Mouse (Mus musculus): ENCODE measurements at regions not wholly inside any gene's neighbourhood (a gene's known extent, or its start where the extent isn't known, plus 50 kb on each side); places are given as distances from the start of the nearest gene placed in this dataset.
"Not testable (repeated sequence)": the region's sequence is repeated elsewhere in the genome, so short reads cannot be mapped to it uniquely, and the experiment has no call there.

- TF ChIP-seq CTCF (IDR thresholded peaks at IDR 0.05; ENCODE audit: low read depth): peak; percentile 19; the same call in 1 of the 2 replicates
- Histone ChIP-seq H3K9ac (ENCODE audit: low read depth, low read length) (no peak overlapping the region), H3K9me3 (replicated peaks; ENCODE audit: low read length) (no peaks in the 10 kb centered on the region), H3K4me2 (ENCODE audit: low read length) (no peak overlapping the region), H3K27me3 (ENCODE audit: insufficient read depth, low read length) (no peaks in the 10 kb centered on the region), H3K27ac (no peak overlapping the region), H3K36me3 (ENCODE audit: insufficient read depth, low read length) (no peaks in the 10 kb centered on the region), H3K4me1 (replicated peaks; ENCODE audit: insufficient read depth, low read length) (no peaks in the 10 kb centered on the region), H3K4me3 (replicated peaks; ENCODE audit: low read depth, low read length) (no peak overlapping the region)
- WGBS: 74% methylated on average over 11 of the region's 11 CpGs
- ATAC-seq (replicated peaks; ENCODE audit: low FRiP score, low read depth) (no peak), DNase-seq (ENCODE audit: low spot score) (peak; percentile 38)
Observed at GRCm38 (mm10) chr14:86062885-86063619, 1078.0 kb downstream of the Diaph3 start.

GRCm38 (mm10) chr14:86056991-86057390 is 1084.0 kb downstream of the Diaph3 start:
- Histone ChIP-seq H3K27me3 (ENCODE audit: insufficient read depth, low read length) (no peaks in the 10 kb centered on the region), H3K4me1 (replicated peaks; ENCODE audit: insufficient read depth, low read length) (no peaks in the 10 kb centered on the region), H3K9ac (ENCODE audit: low read depth, low read length) (no peak overlapping the region), H3K36me3 (ENCODE audit: insufficient read depth, low read length) (no peaks in the 10 kb centered on the region), H3K4me3 (replicated peaks; ENCODE audit: low read depth, low read length) (no peak overlapping the region), H3K27ac (no peak overlapping the region), H3K4me2 (ENCODE audit: low read length) (no peak overlapping the region), H3K9me3 (replicated peaks; ENCODE audit: low read length) (no peaks in the 10 kb centered on the region)
- WGBS: 53% methylated on average over 4 of the region's 4 CpGs
- DNase-seq (ENCODE audit: low spot score): peak; percentile 6
- no peak for ATAC-seq (replicated peaks; ENCODE audit: low FRiP score, low read depth)
- no peak for TF ChIP-seq CTCF (IDR thresholded peaks at IDR 0.05; ENCODE audit: low read depth)

GRCm38 (mm10) chr14:86054668-86055067 is 1086.4 kb downstream of the Diaph3 start:
- WGBS: 73% methylated on average over 1 of the region's 1 CpGs
- ATAC-seq (replicated peaks; ENCODE audit: low FRiP score, low read depth) (no peak), DNase-seq (ENCODE audit: low spot score) (no peak)
- Histone ChIP-seq H3K27ac (no peak overlapping the region), H3K36me3 (ENCODE audit: insufficient read depth, low read length) (no peaks in the 10 kb centered on the region), H3K4me2 (ENCODE audit: low read length) (no peak overlapping the region), H3K9ac (ENCODE audit: low read depth, low read length) (no peak overlapping the region), H3K4me1 (replicated peaks; ENCODE audit: insufficient read depth, low read length) (no peaks in the 10 kb centered on the region), H3K9me3 (replicated peaks; ENCODE audit: low read length) (no peaks in the 10 kb centered on the region), H3K4me3 (replicated peaks; ENCODE audit: low read depth, low read length) (no peak overlapping the region), H3K27me3 (ENCODE audit: insufficient read depth, low read length) (no peaks in the 10 kb centered on the region)
- no peak for TF ChIP-seq CTCF (IDR thresholded peaks at IDR 0.05; ENCODE audit: low read depth)

- H3K9ac ChIP-seq (ENCODE audit: low read depth, low read length): no peak overlapping the region
- no peaks in the 10 kb centered on the region for H3K36me3 ChIP-seq (ENCODE audit: insufficient read depth, low read length)
- H3K27me3 ChIP-seq (ENCODE audit: insufficient read depth, low read length): no peaks in the 10 kb centered on the region
- ATAC-seq (replicated peaks; ENCODE audit: low FRiP score, low read depth): no peak
- no peak overlapping the region for H3K27ac ChIP-seq
- no peak for DNase-seq (ENCODE audit: low spot score)
- H3K4me3 ChIP-seq (replicated peaks; ENCODE audit: low read depth, low read length): no peak overlapping the region
- H3K4me2 ChIP-seq (ENCODE audit: low read length): no peak overlapping the region
- no peak for TF ChIP-seq CTCF (IDR thresholded peaks at IDR 0.05; ENCODE audit: low read depth)
- no peaks in the 10 kb centered on the region for H3K4me1 ChIP-seq (replicated peaks; ENCODE audit: insufficient read depth, low read length)
- no peaks in the 10 kb centered on the region for H3K9me3 ChIP-seq (replicated peaks; ENCODE audit: low read length)
Observed at GRCm38 (mm10) chr14:86029401-86029800, 1111.6 kb downstream of the Diaph3 start.

GRCm38 (mm10) chr14:86017611-86018010 is 1123.4 kb downstream of the Diaph3 start:
- H3K27ac ChIP-seq; H3K36me3 ChIP-seq (ENCODE audit: insufficient read depth, low read length); H3K27me3 ChIP-seq (ENCODE audit: insufficient read depth, low read length); H3K4me1 ChIP-seq (replicated peaks; ENCODE audit: insufficient read depth, low read length); H3K9me3 ChIP-seq (replicated peaks; ENCODE audit: low read length); H3K4me3 ChIP-seq (replicated peaks; ENCODE audit: low read depth, low read length); H3K9ac ChIP-seq (ENCODE audit: low read depth, low read length); ATAC-seq (replicated peaks; ENCODE audit: low FRiP score, low read depth); H3K4me2 ChIP-seq (ENCODE audit: low read length); DNase-seq (ENCODE audit: low spot score): not testable (repeated sequence)
- 80% methylated on average over 2 of the region's 2 CpGs for WGBS
